Mouse (Mus musculus) right cerebral cortex, postnatal 14 days (tissue): ENCODE measurements around the gene Prss57.

Source experiments
- DNase-seq: peaks from one replicate; pipeline ENCODE4 v3.0.0; 2022

Prss57 gene

GRCm38 (mm10) chr10:79790861-79791260 lies at the start of gene Prss57:
Gene Prss57 (minus strand): TSS chr10:79790961.
- no peak for DNase-seq

GRCm38 (mm10) chr10:79840091-79840490 lies 49.3 kb upstream of the Prss57 start:
- no peak for DNase-seq

GRCm38 (mm10) chr10:79838151-79838550 lies 47.4 kb upstream of the Prss57 start:
- DNase-seq, result no peak

- no peak for DNase-seq
Measured at GRCm38 (mm10) chr10:79836918-79837317, 46.2 kb upstream of the Prss57 start.

GRCm38 (mm10) chr10:79834769-79835398 lies 44.1 kb upstream of the Prss57 start:
- DNase-seq, result peak; percentile 82

GRCm38 (mm10) chr10:79832786-79833181 lies 42.0 kb upstream of the Prss57 start:
- no peak for DNase-seq

- no peak for DNase-seq
Measured at GRCm38 (mm10) chr10:79832026-79832785, 41.4 kb upstream of the Prss57 start.

GRCm38 (mm10) chr10:79831583-79831982 lies 40.8 kb upstream of the Prss57 start:
- DNase-seq, result no peak

- no peak for DNase-seq
Measured at GRCm38 (mm10) chr10:79824413-79824812, 33.7 kb upstream of the Prss57 start.

- no peak for DNase-seq
Measured at GRCm38 (mm10) chr10:79823011-79823410, 32.2 kb upstream of the Prss57 start.

GRCm38 (mm10) chr10:79822372-79822771 lies 31.6 kb upstream of the Prss57 start:
- DNase-seq, result no peak

- DNase-seq, result peak; percentile 6
Measured at GRCm38 (mm10) chr10:79821731-79822130, 31.0 kb upstream of the Prss57 start.

GRCm38 (mm10) chr10:79820782-79821181 lies 30.0 kb upstream of the Prss57 start, which contains the start of gene Misp:
Gene Misp (plus strand): TSS chr10:79820989.
- no peak for DNase-seq

GRCm38 (mm10) chr10:79820277-79820676 lies 29.5 kb upstream of the Prss57 start:
- DNase-seq, result no peak

- DNase-seq, result no peak
Measured at GRCm38 (mm10) chr10:79819606-79820005, 28.8 kb upstream of the Prss57 start.

GRCm38 (mm10) chr10:79818225-79818624 lies 27.5 kb upstream of the Prss57 start:
- DNase-seq, result no peak

- DNase-seq, result no peak
Measured at GRCm38 (mm10) chr10:79817111-79817510, 26.4 kb upstream of the Prss57 start.

- no peak for DNase-seq
Measured at GRCm38 (mm10) chr10:79815671-79816494, 25.1 kb upstream of the Prss57 start.

- DNase-seq, result no peak
Measured at GRCm38 (mm10) chr10:79814271-79814842, 23.6 kb upstream of the Prss57 start.

- peak; percentile 85 for DNase-seq
Measured at GRCm38 (mm10) chr10:79811736-79812637, 21.2 kb upstream of the Prss57 start.

GRCm38 (mm10) chr10:79808728-79809127 lies 18.0 kb upstream of the Prss57 start:
- no peak for DNase-seq

GRCm38 (mm10) chr10:79807826-79808225 lies 17.1 kb upstream of the Prss57 start:
- no peak for DNase-seq
